Mouse (Mus musculus) v-Abl transformed pro-B cells (cell line): Measurements from ENCODE around the gene Zfp385c.

Experiments
- in situ Hi-C, 2 experiments: fragments of 400-800 bp; cut with MboI; formaldehyde crosslinking; loops; one replicate each; pipeline ENCODE4 v1.15.1; 2025; ENCODE audit not compliant: unreplicated experiment in 2 of 2

The Zfp385c gene

GRCm38 (mm10) chr11:100692164-100692616 is at the start of gene Zfp385c:
Gene Zfp385c (minus strand): TSS chr11:100692455.
- in situ Hi-C loops: no loop called here

GRCm38 (mm10) chr11:100741348-100741747 is 49.1 kb upstream of the Zfp385c start:
- in situ Hi-C loops: no loop called here

DNA sequence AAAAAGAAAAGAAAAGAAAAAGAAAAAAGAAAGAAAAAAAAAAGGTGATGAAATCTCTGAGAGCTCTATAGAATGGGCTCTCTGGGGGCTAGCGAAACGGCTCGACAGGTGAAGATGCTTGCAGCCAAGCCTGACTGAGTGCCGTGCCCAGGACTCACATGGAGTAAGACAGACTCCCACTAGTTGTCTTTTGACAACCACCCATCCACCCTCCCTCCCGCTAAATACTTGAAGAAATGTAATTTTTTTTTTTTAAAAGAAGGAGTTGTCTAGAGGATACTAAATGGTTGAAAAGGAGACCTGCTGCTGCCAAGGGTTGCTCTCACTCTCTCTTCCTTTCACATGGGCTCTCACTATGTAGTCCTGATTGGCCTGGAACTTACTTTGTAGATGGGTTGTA is 46.5 kb upstream of the Zfp385c start:
- in situ Hi-C loops: no loop called here

DNA sequence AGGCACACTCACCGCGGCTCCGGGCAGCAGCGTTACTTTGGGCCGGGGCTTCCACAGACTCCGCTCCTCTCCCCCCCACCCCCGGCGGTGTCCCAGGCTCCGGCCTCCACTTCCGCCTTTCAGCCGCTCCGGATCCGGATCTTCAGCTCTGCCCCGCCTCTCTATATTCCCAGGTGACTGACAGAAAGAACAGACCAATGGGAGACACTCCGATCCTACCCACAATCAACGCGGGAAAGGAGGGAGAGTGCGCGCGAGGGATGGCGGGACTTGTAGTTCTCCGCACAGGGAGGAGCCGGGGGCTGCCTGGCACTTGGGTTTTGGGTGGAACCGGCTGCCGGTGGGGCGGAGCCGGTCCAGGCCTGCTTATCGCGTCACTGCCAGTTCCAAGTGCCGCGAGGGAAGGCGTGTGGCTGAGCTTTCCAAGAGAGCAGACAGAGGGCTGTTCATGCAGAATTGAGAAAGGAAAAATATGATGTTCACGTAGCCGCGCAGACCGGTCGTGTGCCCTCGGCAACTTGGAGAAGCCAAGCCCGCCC is 45.9 kb upstream of the Zfp385c start, which contains the start of gene Rab5c:
Rab5c (minus strand) TSS at position 150 of the 539 bp plus-strand sequence.
- in situ Hi-C loops: no loop called here

- in situ Hi-C loops: no loop called here
Measured at GRCm38 (mm10) chr11:100737105-100737733, 45.0 kb upstream of the Zfp385c start.

DNA sequence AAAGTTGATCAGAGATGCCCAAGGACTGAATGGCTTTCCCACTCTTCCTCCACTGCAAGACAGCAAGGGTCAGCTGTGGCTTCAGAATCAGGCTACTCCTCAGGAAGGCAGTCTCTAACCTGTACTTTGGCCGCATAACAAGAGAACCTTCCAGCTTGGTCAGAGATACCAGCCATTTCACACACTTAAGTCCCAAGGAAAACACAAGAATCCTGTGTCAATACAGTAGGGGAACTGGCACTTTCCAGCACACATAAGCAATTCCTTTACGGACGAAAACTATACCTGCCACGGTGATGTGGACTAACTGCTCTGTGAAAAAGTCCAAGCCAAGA is 44.5 kb upstream of the Zfp385c start:
- in situ Hi-C loops: no loop called here

GRCm38 (mm10) chr11:100735954-100736745 is 43.9 kb upstream of the Zfp385c start:
- in situ Hi-C loops: no loop called here

DNA sequence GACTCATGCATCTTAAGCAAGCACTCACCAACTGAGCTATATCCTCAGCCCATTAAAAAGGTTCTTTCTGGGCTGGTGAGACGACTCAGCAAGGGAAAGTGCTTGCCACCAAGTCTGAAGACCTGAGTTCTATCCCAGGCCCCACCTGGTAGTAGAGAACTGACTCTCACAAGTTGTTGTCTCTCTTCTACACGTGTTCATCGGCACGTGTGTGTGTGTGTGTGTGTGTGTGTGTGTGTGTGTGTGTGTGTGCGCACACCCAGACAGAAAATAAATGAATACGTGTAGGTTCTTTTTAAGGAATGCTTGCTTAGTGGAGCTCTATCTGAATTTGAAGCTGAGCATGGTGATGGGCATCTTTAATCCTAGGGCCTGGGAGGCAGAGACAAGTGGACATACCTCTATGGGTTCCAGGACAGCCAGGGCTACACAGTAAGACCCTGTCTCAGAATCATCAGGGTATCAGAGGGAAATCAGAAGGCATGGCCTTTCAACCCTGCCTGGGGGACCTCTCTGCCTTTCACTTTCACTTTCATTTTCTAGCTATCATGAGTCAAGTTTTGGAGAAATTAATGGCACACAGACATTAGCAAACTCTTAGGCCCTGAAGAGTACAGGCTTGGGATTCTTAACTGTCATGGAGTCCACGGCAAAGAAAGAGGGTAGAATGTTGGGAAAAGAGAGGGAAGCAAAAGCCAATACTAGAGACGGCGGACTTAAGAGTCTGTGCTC is 43.0 kb upstream of the Zfp385c start:
- in situ Hi-C loops: no loop called here

GRCm38 (mm10) chr11:100730477-100731205 is 38.4 kb upstream of the Zfp385c start:
- in situ Hi-C loops: no loop called here

GRCm38 (mm10) chr11:100729976-100730375 is 37.7 kb upstream of the Zfp385c start:
- in situ Hi-C loops: no loop called here

- in situ Hi-C loops: no loop called here
Measured at GRCm38 (mm10) chr11:100728601-100729000, 36.3 kb upstream of the Zfp385c start.

DNA sequence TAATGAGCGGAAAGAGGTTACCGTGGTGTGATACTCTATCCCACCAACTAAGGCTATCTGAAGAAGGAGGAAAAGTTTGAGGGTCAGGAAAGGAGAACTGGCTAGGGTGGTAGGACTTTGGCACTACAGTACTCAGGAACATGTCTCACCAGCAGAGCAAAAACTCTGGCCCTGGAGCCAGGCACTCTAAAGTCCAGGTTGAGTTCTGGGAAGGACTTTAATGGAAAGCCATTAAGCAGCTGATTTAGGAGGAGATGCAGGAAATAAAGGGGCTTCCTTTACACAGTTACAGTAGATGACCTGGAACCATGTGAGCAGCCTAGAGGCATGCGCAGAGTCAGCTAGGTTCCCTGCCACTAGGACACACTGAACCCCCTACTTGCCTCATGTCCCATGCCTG is 34.9 kb upstream of the Zfp385c start:
- in situ Hi-C loops: no loop called here

DNA sequence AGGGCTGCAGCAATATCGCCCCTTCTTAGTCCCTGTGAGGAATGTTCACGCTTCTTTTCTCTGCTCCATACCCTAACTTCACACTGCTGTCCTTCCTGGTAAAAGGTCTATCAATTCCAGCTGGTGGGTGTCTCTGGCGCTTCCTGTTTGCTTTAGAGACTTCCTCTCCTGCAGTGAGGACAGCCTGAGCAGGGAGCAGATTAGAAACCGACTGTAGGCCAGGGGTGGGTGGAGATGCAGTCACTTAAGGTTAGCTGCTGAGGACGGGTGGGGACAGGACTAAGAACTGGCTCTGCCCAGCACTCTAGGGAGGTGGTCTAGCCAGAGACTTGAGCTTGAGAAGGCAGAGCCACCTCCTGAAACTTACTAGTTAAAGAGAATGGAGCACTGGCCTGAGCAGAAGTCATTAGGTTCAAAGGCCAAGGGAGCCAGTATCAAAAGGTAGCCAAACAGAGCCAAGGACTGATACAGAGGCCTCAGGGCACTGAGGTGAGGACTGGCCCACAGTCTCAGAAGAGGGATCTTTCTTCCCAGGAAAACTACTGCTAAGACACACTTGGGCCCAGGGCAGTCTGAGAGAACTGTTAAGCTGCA is 32.8 kb upstream of the Zfp385c start:
- in situ Hi-C loops: no loop called here

GRCm38 (mm10) chr11:100722493-100723028 is 30.3 kb upstream of the Zfp385c start:
- in situ Hi-C loops: no loop called here

GRCm38 (mm10) chr11:100721776-100722492 is 29.7 kb upstream of the Zfp385c start:
- in situ Hi-C loops: no loop called here

DNA sequence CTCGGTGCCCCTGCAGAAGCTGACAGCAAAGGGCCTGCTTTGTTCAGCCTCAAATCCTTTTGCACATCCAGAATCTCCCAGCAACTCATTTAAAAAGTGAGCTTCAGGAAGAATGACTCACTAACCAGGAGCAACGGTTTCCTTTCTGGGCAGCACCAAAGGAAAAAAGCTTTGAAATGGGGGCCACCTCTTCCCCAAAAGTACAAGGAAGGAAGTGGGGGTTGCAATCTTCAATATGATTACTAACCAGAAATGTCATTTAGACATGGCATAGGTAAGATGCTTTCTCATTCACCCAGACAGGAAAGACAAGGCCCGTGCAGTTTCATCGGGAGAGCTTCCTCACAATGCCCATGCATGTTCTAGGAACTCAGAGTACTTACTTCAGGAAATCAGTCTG is 29.0 kb upstream of the Zfp385c start:
- in situ Hi-C loops: no loop called here

DNA sequence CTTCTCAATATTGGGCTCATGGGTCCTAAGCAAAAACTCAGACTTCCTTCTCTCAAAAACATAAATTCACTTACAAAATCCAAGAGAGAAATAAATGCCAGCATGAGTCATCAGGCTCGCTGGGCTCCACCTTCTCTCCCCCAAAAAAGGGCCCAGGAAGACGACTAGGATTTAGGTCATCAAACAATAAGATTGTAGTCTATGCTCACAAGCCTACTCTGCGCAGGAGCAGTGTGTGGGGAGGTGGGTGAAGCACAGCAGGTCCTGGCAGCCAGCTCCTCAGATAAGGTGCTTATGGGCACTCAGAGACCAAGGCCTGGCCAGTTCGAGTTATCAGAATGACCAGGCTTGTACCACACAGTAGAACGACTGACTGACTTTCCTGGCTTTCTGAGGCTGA is 28.1 kb upstream of the Zfp385c start:
- in situ Hi-C loops: no loop called here

- in situ Hi-C loops: loop anchor here (5.0 to 10.0 kb wide), 4 partner anchors 32 to 237 kb away; partner anchors contain the start of gene Hcrt (in 1 of the 2)
Measured at GRCm38 (mm10) chr11:100719893-100720292, 27.6 kb upstream of the Zfp385c start.

- in situ Hi-C loops: loop anchor here (5.0 to 10.0 kb wide), 4 partner anchors 33 to 238 kb away; partner anchors contain the start of gene Hcrt (in 1 of the 2)
Measured at GRCm38 (mm10) chr11:100719312-100719711, 27.1 kb upstream of the Zfp385c start.
